Mouse (Mus musculus) spleen, postnatal 10 days (tissue): ENCODE results near the gene Gm20425.
"Not testable (repeated sequence)": the region's sequence is repeated elsewhere in the genome, so short reads cannot be mapped to it uniquely, and the experiment has no call there.

Experiments used
- DNase-seq, 2 experiments: peaks; one replicate each; pipeline ENCODE4 v3.0.0; 2021 to 2022; ENCODE audit warnings: low spot score in 2 of 2

The Gm20425 gene

GRCm38 (mm10) chr9:103224721-103225120 is 5.4 kb downstream of the Gm20425 start:
- no peak for DNase-seq

GRCm38 (mm10) chr9:103214281-103214680 is 15.8 kb downstream of the Gm20425 start:
- DNase-seq = no peak

- DNase-seq = no peak
Observed at GRCm38 (mm10) chr9:103213631-103214030, 16.5 kb downstream of the Gm20425 start.

- DNase-seq = no peak
Observed at GRCm38 (mm10) chr9:103212654-103213420, 17.3 kb downstream of the Gm20425 start.

- no peak for DNase-seq
Observed at GRCm38 (mm10) chr9:103208802-103209423, 21.2 kb downstream of the Gm20425 start.

- peak; percentile 34 to 75 for DNase-seq
Observed at GRCm38 (mm10) chr9:103207846-103208245, 22.3 kb downstream of the Gm20425 start.

- DNase-seq = no peak
Observed at GRCm38 (mm10) chr9:103205786-103206185, 24.3 kb downstream of the Gm20425 start.

- DNase-seq = peak; percentile 91 to 98
Observed at GRCm38 (mm10) chr9:103201561-103202260, 28.4 kb downstream of the Gm20425 start, which contains the start of gene Srprb. TSS of gene Srprb (minus strand) at chr9:103202137.

- DNase-seq = no peak
Observed at GRCm38 (mm10) chr9:103188416-103188815, 41.7 kb downstream of the Gm20425 start.

GRCm38 (mm10) chr9:103186747-103187146 is 43.4 kb downstream of the Gm20425 start:
- DNase-seq = no peak

GRCm38 (mm10) chr9:103185946-103186345 is 44.2 kb downstream of the Gm20425 start:
- DNase-seq = no peak

GRCm38 (mm10) chr9:103184855-103185254 is 45.3 kb downstream of the Gm20425 start:
- no peak for DNase-seq

- DNase-seq = no peak
Observed at GRCm38 (mm10) chr9:103181886-103182285, 48.2 kb downstream of the Gm20425 start.

- peak; percentile 41 to 77 for DNase-seq
Observed at GRCm38 (mm10) chr9:103180807-103181565, 49.1 kb downstream of the Gm20425 start.

GRCm38 (mm10) chr9:103180303-103180702 is 49.8 kb downstream of the Gm20425 start:
- DNase-seq = peak; percentile 13 to 32

GRCm38 (mm10) chr9:103175692-103176091 is 54.4 kb downstream of the Gm20425 start:
- no peak for DNase-seq

GRCm38 (mm10) chr9:103174771-103175519 is 55.2 kb downstream of the Gm20425 start:
- DNase-seq = no peak

- DNase-seq = no peak
Observed at GRCm38 (mm10) chr9:103168771-103169170, 61.3 kb downstream of the Gm20425 start.

- no peak for DNase-seq
Observed at GRCm38 (mm10) chr9:103168046-103168445, 62.1 kb downstream of the Gm20425 start.

- DNase-seq = no peak
Observed at GRCm38 (mm10) chr9:103163806-103164205, 66.3 kb downstream of the Gm20425 start.

- not testable (repeated sequence) for DNase-seq
Observed at GRCm38 (mm10) chr9:103155158-103155557, 74.9 kb downstream of the Gm20425 start.
